Mouse (Mus musculus) thymus, postnatal 25 days (tissue): ENCODE results near the gene Zfp651.

Source experiments
- DNase-seq: peaks from one replicate; pipeline ENCODE4 v3.0.0; 2022

The Zfp651 gene

DNA sequence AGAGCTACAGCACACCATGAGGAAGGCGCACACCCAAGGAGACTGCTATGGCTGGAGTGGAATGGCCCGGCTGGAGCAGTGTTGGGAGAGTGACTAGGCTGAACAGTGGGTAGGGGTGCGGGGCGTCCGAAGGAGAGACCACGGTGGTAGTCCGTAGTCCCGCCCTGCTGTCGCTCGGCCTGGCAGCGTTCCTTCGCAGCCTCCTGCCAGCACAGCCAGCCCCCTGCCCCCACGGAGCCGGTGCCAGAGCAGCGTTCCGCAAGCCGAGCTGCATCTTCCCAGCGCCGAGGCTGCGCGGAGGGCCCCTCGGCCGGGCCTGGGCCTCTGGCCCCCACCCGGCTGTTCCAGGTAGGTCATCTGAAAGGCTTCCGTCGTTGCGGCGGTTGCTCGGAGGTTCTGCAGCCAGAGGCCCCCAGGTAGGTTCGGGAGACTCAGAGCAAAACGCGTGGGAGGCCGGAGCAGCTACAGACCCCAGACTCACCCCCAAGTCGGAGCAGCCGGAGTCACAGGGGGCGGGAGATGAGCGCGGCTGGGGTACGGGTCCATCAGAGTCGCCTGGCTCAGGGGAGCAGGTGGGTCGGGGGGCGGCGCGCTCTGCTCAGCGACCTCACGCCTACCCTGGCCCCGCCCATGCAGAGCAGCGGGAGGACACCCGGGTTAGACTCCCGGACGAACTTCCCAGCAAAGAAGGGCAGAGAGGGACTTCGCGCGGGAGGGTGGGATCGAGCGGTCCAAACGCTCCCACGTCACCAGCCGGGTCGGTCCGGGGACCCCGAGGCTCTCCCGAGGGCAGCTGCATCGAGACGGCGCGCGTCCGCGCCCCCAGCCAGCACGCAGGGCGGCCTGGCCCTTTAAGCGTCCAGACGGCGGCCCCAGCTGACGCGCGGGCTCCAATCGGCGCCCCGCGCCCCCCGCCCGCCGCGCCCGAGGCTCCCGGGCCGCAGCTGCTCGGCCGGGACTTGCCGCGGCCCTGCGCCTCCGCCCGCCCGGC is at the start of gene Zfp651:
Gene Zfp651 (plus strand): TSS at position 240 of the 991 bp plus-strand sequence.
- DNase-seq = no peak

DNA sequence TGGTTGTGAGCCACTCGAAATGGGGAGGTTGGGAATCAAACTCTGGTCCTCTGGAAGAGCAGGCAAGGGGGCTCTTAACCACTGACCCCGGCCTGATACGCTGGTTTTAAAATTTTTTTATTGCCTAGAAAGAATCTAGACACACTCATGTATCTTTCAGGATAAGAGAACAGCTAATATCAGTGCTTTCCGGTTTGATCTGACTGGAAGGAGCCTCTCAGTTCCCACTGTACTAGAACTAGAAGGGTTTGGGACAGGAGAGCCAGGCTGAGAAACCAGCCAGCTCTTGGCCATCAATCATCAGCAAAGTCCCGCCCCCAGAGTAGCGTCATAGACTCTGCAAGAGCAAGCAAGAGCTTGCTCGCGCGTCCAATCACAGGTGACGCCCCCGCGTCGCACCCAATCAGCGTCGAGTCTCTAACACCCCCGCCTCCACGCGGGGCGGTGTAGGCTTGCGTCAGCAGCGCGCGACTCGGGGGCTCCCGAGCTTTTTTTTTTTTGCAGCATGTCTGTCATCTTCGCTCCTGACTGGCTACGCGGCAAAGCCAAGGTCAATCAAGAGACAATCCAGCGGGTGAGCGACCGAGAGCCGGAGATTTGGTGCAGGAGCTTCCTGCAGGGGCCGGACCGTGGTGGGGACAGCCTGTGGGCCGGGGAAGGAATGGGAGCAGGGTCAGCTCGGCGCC is 49.1 kb upstream of the Zfp651 start, which contains the start of gene Ss18l2:
Gene Ss18l2 (plus strand): TSS at position 432 of the 686 bp plus-strand sequence.
- DNase-seq = peak; percentile 96

DNA sequence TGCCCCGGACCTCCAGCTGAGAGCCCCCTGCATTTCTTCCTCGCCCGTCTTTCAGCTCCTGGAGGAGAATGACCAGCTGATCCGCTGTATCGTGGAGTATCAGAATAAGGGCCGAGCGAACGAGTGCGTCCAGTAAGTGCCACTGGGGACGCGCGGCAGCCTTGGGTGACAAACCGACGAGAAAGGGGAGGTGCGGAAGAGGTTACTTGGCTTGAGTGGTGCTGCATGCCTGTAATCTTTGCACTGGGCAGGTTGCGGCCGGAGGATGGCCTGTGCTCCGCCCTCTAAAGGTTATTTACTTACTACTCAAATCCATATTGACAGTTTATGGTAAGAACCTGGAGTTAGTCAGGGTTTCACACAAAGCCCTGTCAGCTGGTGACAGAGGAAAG is 48.5 kb upstream of the Zfp651 start:
- DNase-seq = no peak

DNA sequence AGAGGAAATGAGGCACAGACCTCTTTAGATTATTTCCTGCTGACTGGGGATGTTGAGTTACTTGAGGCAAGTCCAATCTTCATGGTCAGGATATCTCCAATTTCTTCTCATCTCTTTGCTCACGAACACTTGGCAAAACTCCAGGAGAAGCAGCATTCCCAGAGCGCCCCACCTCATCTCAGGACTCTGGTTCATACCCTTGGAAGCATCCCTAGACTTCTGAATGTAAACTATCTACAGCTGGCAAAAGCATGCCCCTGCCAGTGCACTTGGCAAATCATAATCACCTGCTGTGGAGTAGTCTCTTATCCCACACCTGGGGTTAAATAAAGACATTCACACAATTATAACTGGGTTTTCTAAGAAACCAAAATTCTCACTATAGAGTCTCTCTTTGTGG is 42.1 kb upstream of the Zfp651 start:
- no peak for DNase-seq

DNA sequence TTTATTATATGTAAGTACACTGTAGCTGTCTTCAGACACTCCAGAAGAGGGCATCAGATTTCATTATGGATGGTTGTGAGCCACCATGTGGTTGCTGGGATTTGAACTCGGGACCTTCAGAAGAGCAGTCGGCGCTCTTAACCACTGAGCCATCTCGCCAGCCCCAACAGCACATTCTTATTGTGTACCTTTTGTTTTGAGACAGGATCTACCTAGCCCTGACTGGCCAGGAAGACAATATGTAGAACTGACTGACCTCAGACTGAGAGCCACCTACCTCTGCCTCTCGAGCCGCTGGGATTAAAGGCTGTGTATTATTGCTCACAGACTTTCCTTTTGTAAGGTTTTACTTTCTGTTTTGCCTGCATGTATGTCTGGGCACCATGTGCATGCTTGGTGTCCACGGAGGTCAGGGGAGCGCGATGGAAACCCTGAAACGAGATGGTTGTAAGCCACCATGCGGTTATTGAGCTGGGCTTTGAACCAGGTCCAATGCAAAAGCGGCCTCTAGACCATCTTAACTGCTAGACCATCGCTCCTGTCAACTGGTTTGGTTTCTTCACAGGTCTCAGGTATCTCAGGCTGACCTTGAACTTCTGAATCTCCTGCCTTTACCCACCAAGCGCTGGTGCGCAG is 40.9 kb upstream of the Zfp651 start:
- DNase-seq = no peak

DNA sequence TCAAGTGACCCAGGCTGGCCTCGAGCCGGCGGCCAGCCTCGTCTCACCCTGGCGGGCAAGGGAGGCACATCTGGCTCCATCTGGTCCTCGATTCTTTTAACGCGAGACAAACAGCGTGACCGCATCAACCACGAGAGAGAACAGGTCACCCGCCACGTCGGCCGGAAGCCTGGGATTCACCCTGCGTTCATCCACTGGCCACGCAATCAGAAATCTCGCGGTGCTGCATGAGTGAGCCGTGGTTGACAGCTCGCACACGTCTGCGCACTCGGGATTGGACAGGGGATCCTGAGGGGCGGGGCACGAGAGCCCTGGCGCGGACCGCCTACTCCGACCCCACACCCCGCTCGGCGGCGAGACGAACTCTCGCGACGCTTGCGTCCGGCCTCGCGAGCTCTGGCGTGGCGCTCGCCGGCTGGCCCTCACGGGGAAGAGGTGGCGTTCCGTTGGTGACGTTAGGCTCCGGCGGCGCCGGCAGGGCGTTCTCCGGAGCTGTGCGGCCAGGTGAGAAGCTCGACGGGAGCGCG is 40.3 kb upstream of the Zfp651 start, which contains the start of gene Nktr:
Gene Nktr (plus strand): TSS at position 378 of the 527 bp plus-strand sequence.
- DNase-seq = peak; percentile 97

DNA sequence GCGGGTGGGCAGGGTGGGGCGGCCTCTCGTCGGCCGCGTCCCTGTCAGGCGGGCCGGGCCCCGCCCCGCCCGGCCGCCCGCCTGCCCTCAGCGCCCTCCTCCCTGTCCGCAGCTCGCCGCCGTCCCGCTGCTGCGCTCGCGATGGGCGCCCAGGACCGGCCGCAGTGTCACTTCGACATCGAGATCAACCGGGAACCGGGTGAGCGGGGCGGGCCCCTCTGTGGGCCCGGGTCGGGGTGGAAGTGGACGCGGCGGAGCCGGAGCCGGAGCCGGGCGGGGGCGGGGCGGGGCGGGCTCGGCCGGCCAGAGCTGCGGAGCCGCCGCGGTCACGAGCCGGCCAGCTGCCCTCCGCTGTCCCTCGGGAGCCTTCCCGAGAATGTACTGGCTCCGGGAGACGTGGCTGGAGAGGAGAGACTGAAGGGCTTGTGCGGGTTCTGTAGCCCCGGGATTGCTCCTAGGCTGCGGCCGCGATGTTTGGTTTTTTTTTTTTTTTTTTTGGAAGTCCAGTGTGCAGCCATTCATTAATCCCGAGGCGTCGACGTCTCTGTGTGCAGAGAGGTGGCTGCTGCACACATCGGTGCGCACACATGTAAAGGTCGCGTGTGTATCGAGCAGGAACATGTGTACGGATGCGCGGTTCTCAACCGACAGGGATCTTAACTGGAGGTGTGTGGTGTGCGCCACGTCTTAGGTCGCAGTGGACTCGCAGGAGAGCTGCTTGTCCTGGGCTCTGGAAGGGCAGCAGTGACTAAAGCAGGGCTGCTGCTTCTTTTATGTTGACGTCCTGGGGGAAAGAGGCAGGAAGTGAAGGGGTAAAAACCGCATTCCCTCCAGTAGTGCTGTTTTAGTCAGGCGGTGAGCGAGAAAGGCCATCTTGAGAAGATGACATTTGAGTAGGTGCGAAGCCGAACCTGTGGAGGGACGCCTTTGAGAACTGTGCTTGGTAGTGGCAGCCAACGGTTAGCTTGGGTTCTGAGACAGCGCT is 39.5 kb upstream of the Zfp651 start:
- DNase-seq = peak; percentile 44

DNA sequence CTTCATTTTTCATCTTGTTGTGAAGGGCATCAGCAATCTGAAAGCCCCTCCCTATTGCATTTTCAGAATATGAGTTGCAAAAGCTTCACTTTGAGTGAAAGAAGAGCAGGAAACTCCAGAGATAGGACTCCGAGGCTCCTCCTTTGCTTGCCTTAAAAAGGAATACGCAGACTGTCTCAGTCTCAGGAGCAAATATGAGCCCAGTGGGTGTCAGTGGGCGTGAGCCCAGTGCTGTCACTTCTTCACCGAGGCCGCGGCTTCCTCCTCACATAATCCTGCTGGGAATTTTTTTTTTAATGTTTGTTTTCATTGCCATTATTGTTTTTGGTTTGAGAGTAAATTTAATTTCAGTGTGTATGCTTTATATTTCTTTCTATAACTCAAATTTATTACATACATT is 18.6 kb upstream of the Zfp651 start:
- no peak for DNase-seq

DNA sequence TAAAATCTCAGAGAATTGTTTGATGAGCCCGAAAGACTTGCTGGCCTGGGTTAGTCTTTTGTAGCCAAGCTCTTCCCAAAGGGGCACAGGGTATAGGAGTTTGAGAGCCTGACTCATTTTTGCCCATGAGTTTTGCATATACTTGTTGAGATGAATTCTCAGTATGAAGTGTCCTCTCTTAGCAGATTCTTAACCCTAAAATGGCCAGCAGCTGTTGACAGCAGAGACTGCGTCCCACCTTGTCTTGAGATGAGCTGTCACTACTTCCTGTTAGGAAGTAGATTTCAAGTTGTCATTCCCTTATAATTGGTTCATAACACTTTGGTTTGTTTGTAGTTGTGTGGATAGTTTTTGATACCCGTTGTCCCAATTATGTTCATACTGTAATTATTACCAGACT is 18.0 kb upstream of the Zfp651 start:
- no peak for DNase-seq

DNA sequence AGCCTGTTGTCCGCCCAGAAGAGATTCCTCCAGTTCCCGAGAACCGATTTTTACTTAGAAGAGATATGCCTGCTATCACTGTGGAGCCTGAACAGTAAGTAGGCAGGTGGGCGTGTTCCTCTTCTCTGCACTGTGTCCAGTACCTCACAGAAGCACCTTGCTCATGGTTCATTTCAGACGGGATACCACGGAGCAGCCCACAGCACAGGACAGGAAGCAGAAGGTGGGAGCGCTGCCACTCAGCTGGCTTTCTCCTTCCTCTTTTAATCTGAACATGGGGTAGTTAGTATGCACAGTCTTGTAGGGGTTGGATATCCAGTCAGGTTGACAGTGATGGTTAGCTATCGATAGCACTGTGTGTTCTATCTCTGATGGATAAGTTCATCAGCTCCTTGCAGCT is 15.1 kb upstream of the Zfp651 start:
- no peak for DNase-seq

DNA sequence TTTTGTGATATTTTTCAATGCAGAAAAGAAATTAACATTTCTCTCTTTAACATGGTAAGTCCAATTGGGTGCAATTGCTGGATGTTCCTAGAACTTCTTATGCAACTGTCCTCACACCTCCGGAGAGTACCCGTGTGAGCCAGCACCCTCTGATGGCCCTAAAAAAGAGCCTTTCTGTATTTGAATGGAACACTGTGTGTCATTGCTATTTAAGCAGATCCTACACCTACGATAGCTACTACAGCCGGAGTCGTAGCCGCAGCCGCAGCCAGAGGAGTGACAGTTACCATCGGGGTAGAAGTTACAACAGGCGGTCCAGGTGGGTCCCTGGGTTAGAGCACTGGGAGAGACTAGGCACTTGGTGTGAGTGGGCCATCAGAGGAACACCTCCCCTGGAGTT is 6.4 kb upstream of the Zfp651 start:
- DNase-seq = no peak

DNA sequence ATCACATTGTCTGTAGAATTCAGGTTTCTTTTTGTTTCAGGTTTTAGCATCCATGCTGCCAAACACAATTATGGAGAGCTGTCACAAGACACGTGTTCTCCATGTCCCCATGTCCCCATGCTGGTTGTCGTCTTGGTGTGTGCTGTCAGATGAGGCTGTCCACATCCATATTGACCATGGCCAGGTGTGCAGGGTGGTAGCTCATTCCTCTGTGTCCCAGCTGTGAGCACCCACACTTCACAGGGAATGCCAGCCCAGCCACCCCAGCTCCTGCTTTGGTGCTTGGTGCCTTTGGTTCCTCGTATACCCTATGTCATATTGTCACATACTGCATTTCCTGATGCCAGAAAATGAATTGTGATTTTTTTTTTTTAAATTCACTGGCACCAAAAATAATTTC is 4.5 kb upstream of the Zfp651 start:
- no peak for DNase-seq

DNA sequence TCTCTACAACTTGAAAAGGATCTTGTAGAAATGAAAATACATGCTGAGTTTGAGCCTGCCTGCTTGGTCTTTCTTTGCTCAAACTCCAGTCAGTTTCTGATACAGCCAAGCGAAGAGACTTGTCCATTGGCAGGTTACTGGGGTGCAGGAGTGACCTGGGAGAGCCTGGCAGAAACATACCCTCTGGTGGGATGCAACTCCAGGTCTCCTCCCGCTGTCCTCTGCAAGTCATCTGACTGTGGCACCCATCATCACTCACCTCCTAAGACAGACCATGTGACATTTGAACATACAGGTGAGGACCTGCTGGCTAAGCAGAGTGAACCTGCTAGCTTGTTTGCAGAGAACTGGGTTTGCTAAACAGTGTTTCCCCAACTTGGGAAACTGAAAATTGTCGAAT is 2.3 kb upstream of the Zfp651 start:
- DNase-seq = no peak

DNA sequence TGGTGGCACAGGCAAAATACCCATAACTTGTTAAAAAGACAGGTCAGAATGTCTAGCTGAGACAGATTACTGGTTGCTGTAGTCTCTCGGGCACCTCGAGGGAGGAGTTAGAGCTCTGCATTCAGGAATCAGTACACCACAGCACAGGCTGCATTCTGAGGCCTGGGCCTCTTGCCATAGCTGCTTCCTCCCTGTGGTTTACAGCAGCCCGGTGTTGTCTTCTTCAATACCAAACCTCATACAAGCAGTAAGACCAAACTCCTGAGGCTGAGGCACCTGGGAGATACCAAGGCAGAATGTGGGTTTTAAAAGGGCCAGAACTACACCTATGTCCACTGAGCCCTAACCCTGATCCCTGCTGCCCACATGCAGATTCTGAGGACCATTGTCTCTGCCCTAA is 1.7 kb upstream of the Zfp651 start:
- DNase-seq = no peak

DNA sequence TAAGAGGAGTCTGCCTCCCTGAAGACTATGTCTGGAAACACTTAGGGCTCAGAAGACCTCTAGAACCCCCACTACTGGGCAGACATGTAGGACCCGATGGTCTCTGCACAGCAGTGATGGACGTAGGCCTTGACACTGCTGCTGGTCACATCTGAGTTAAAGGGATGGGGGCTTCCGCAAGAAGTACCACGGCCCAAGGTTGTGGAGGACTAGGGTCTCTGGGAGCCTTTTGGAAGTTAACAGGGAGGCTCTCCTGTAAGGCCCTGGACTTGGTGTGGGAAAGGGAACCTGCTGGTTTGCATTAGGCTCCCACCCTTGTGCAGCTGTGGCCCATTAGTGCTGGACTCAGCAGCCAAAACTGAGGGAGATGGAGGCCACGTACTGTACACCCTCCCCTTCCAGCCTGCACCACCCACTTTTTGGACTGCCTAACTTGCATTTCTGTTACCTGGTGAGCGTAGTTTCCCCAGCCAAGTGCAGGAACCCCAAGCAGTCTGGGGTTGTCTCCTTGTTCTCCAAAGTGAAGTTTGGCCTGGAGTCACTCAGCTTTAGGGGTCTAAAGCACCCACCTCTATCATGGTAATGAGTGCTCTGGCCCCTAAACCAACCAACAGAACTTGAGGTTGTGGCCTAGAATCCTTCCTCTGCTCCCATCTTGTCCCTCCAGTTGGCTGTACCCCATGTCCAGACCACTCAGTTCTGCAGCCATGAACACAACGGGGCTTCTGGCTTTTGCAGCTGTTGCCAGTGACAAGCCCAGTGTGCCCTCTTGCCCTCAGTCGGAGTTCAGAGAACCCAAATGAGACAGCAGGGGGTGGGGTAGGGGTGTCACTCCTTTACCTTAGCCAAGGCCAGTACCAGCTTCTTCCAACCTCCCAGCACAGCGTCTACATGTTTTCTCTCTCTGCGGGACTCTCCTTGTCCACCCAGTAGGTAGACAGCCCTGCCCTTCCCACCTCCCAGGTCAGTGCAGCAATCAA is 1.0 kb upstream of the Zfp651 start:
- DNase-seq = no peak

DNA sequence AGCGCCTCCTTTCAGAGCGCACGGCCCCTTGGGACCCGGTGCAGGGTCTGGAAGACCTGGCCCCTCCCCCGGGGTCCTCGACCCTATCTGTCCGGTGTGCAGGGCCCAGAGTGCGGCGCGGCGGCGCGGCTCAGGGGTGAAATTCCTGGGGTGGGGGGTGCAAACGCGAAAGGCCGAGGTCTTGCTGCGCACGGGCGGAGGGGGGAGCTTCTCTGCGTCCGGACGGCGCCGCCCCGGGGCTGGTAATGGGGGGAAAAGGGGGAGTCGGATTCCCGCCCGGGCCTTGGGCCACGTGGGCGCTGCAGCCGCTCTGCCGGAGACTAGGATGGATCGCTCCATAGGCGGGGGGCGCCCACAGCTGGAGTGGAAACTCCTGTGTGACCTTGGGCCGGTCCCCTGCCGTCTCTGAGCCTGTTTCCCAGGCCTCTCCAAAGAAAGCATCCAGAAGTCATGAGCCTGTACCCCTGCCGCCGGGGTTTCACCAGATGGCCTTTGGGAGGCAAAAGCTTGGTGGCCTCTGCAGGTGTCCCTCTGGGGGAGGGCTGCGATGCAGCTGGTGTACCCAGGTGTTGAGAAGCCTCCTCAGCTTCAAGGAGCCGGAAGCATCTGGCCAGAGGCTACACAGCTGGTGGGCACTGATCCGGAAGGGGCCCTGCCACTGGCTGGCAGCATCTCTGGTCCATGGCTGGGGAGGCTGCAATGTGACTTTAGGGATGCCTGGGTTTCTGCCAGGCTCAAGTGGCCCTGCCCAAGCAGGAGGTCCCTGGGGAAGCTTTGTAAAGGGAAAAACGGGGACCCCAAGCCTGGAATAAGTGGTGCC is 1.4 kb downstream of the Zfp651 start:
- DNase-seq = peak; percentile 54

DNA sequence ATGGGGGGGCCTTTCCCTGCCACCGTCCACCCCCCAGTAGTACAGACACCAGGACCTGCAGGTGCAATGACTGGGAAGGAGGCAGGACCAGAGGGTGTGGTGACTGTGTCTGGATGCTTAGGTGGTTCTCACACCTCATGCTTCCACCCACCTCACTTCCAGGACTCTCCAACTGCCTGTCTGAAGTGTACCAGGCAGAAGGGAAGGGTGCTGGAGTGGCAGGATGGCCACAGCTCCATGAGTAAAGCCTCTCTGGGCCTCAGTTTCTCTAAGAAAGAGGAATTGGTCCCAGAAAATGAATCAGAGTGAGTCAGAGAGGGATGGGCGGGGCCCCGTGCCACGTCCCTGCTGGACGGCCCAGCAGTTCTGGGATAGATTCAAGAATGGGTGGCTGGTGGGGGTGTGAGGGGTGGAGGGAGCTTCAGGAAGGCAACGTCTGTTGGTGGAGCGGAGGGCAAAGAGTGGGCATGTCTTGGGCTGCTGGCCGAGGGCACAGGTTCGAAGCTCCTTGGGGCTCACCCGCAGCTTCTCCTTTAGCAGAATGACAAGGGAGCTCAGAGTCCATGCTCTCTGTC is 2.0 kb downstream of the Zfp651 start:
- no peak for DNase-seq

DNA sequence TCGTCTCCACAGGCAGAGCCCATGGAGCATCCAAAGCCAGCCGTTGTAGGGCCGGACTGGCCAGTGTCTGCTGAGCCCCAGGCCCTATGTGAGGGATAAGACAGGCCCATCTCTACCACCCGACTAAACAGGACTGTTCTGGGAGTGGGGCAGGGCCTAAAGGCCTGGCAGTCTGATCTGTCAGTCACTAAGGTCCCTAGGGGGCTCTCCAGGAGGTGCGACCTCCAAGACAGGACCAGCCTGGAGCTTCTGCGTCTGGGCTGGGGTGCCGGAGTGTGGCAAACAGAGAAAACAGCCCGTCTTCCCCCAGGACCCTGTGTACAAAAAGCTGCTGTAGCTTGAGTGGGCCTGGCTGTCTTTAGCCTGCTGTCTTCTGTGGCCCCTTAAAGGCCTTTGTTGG is 2.7 kb downstream of the Zfp651 start:
- DNase-seq = no peak

DNA sequence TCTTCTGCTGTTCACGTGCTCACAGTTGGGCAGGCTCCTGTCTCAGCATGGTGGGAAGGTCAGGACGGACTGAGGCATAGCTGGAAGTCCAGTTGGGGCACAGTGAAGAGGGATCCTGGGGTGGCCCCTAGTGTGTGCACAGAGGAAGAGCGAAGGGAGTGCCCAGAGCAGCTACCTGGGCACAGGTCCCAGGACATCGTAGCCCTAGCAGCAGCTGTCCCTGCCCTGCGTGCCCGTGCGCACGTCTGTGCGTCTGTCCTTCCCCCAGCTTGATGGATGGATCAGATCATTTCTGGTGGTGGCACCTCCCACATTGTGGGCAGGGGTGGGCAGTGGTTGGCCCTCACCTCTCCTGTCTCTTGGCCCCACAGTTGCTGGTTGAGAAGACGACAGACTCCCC is 3.1 kb downstream of the Zfp651 start:
- DNase-seq = no peak
